Mouse (Mus musculus) left cerebral cortex, postnatal 14 days (tissue): Measurements from ENCODE around the gene Nxph1. TPM values are rescaled to one million over a fixed set of nuclear protein-coding genes. Genes with fewer than 3 reads are reported as not detected.

ENCODE experiments used
- DNase-seq, 2 experiments: peaks; one replicate each; pipeline ENCODE4 v3.0.0; 2021 to 2022; ENCODE audit warnings: low spot score in 2 of 2, mixed read lengths in 1 of 2
- intact Hi-C: fragments of 180-260 bp; cut with DNase I; formaldehyde crosslinking; loops from one replicate; pipeline ENCODE4 v1.15.1; 2025
- long read RNA-seq, 2 experiments: library from polyadenylated mRNA; stranded (forward); transcript quantifications; one replicate each; pipeline ENCODE4 v2.0.0; 2021
- total RNA-seq, 2 experiments: library from RNA; stranded (reverse); gene quantifications; 2 replicates each; pipeline ENCODE4 v1.2.3; 2021

Nxph1 gene
- total RNA-seq, result 10 to 100 TPM; 54.1 TPM
- long read RNA-seq, experiment 1, partial matches to known transcripts, result 2 of 2 reads
- long read RNA-seq, experiment 1, other reads (novel, unspliced or antisense), result 0 of 2 reads
- long read RNA-seq, experiment 2, partial matches to known transcripts, result 3 of 4 reads
- long read RNA-seq, experiment 2, other reads (novel, unspliced or antisense), result 1 of 4 reads

GRCm38 (mm10) chr6:8948131-8948470 lies at the start of gene Nxph1:
Nxph1 (plus strand) TSS chr6:8948431.
- intact Hi-C loops, result no loop called here
- no peak for DNase-seq

GRCm38 (mm10) chr6:8900021-8900728 lies 48.1 kb upstream of the Nxph1 start:
- peak; percentile 57 to 82 for DNase-seq
- intact Hi-C loops, result no loop called here

- DNase-seq, result no peak
- intact Hi-C loops, result no loop called here
Measured at GRCm38 (mm10) chr6:8900729-8901122, 47.5 kb upstream of the Nxph1 start.

- DNase-seq, result no peak
- intact Hi-C loops, result no loop called here
Measured at GRCm38 (mm10) chr6:8907917-8908316, 40.3 kb upstream of the Nxph1 start.

GRCm38 (mm10) chr6:8913404-8913803 lies 34.8 kb upstream of the Nxph1 start:
- intact Hi-C loops, result no loop called here
- DNase-seq, result no peak

GRCm38 (mm10) chr6:8914682-8915081 lies 33.5 kb upstream of the Nxph1 start:
- intact Hi-C loops, result no loop called here
- DNase-seq, result no peak

- intact Hi-C loops, result no loop called here
- DNase-seq, result no peak
Measured at GRCm38 (mm10) chr6:8924481-8924880, 23.8 kb upstream of the Nxph1 start.

- DNase-seq, result no peak
- intact Hi-C loops, result no loop called here
Measured at GRCm38 (mm10) chr6:8935241-8935640, 13.0 kb upstream of the Nxph1 start.

- peak; percentile 78 to 90 for DNase-seq
- intact Hi-C loops, result no loop called here
Measured at GRCm38 (mm10) chr6:8935705-8936104, 12.5 kb upstream of the Nxph1 start.

GRCm38 (mm10) chr6:8936168-8936567 lies 12.1 kb upstream of the Nxph1 start:
- intact Hi-C loops, result no loop called here
- DNase-seq, result no peak

- peak in 1 of 2 experiments; percentile 40 for DNase-seq
- intact Hi-C loops, result no loop called here
Measured at GRCm38 (mm10) chr6:8948471-8949411, 510 bp downstream of the Nxph1 start.

GRCm38 (mm10) chr6:8949665-8950201 lies 1.5 kb downstream of the Nxph1 start:
- peak in 1 of 2 experiments; percentile 38 for DNase-seq
- intact Hi-C loops, result loop anchor here (10.0 kb wide), 1 partner anchor 285 kb away; no protein-coding TSS in a partner anchor

GRCm38 (mm10) chr6:8950611-8951325 lies 2.5 kb downstream of the Nxph1 start:
- DNase-seq, result no peak
- intact Hi-C loops, result loop anchor here (10.0 kb wide), 1 partner anchor 284 kb away; no protein-coding TSS in a partner anchor

- intact Hi-C loops, result loop anchor here (10.0 kb wide), 1 partner anchor 283 kb away; no protein-coding TSS in a partner anchor
Measured at GRCm38 (mm10) chr6:8951326-8951695, 3.1 kb downstream of the Nxph1 start.

GRCm38 (mm10) chr6:8951884-8952590 lies 3.8 kb downstream of the Nxph1 start:
- DNase-seq, result no peak
- intact Hi-C loops, result loop anchor here (10.0 kb wide), 1 partner anchor 283 kb away; no protein-coding TSS in a partner anchor

More at GRCm38 (mm10) chr6:8951326-8951695, 3.1 kb downstream of the Nxph1 start:
- DNase-seq, result peak; percentile 71 to 82

GRCm38 (mm10) chr6:8955817-8956529 lies 7.7 kb downstream of the Nxph1 start:
- intact Hi-C loops, result loop anchor here (10.0 kb wide), 1 partner anchor 279 kb away; no protein-coding TSS in a partner anchor

GRCm38 (mm10) chr6:8956743-8957528 lies 8.7 kb downstream of the Nxph1 start:
- no peak for DNase-seq
- intact Hi-C loops, result loop anchor here (10.0 kb wide), 1 partner anchor 278 kb away; no protein-coding TSS in a partner anchor

More at GRCm38 (mm10) chr6:8955817-8956529, 7.7 kb downstream of the Nxph1 start:
- no peak for DNase-seq
